Mouse (Mus musculus) liver, postnatal 0 days (tissue): Measurements from ENCODE around the gene Lrrc31.

Source experiments
- CTCF ChIP-seq: sonication (generic); IDR thresholded peaks from 2 replicates; pipeline ENCODE4 v1.5.1; 2016; ENCODE audit warnings: antibody characterized with exemption, low read depth
- EP300 ChIP-seq: IDR thresholded peaks from 2 replicates; pipeline ENCODE4 v1.6.1; 2016; ENCODE audit warnings: antibody characterized with exemption, low read depth, mild to moderate bottlenecking

GRCm38 (mm10) chr3:30724105-30724824, 24.6 kb upstream of the Lrrc31 start:
- no peak for TF ChIP-seq EP300
- no peak for TF ChIP-seq CTCF
